Mouse (Mus musculus) midbrain, embryonic 13.5 days (tissue): ENCODE data around the gene Alkbh5. TPM values are rescaled to one million over a fixed set of nuclear protein-coding genes. Genes with fewer than 3 reads are reported as not detected.
A peak's percentile ranks its signal among the peaks of the same experiment; 100 is the strongest.

ENCODE experiments used
- ATAC-seq: fragments of 200-750 bp; cut with Nextera tagmentation; 2 replicates; pipeline ENCODE4 v1.8.0; 2017; ENCODE audit warnings: mild to moderate bottlenecking, moderate TSS enrichment, moderate library complexity
- H3K27ac ChIP-seq: fragments of 300-500 bp; sonication (generic); 2 replicates; pipeline ENCODE4 v1.5.1; 2015; ENCODE audit warnings: inconsistent platforms, mild to moderate bottlenecking, moderate library complexity
- H3K27me3 ChIP-seq: fragments of 300-500 bp; sonication (generic); 2 replicates; pipeline ENCODE4 v1.6.1; 2015; ENCODE audit warnings: mild to moderate bottlenecking, inconsistent platforms
- H3K36me3 ChIP-seq: fragments of 300-500 bp; sonication (generic); 2 replicates; pipeline ENCODE4 v1.6.1; 2015; ENCODE audit warnings: mild to moderate bottlenecking, inconsistent platforms
- H3K4me1 ChIP-seq: fragments of 300-500 bp; sonication (generic); replicated peaks from 2 replicates; pipeline ENCODE4 v1.6.1; 2015; ENCODE audit warnings: inconsistent platforms
- H3K4me2 ChIP-seq: fragments of 300-500 bp; sonication (generic); replicated peaks from 2 replicates; pipeline ENCODE4 v1.6.1; 2015; ENCODE audit warnings: moderate library complexity, mild to moderate bottlenecking, inconsistent platforms
- H3K4me3 ChIP-seq: fragments of 300-500 bp; sonication (generic); replicated peaks from 2 replicates; pipeline ENCODE4 v1.5.1; 2015; ENCODE audit warnings: mild to moderate bottlenecking, inconsistent platforms
- H3K9ac ChIP-seq: fragments of 300-500 bp; sonication (generic); replicated peaks from 2 replicates; pipeline ENCODE4 v1.6.1; 2015; ENCODE audit warnings: mild to moderate bottlenecking, inconsistent platforms
- H3K9me3 ChIP-seq: fragments of 300-500 bp; sonication (generic); 2 replicates; pipeline ENCODE4 v1.6.1; 2016; ENCODE audit warnings: mild to moderate bottlenecking, inconsistent platforms
- whole genome bisulfite sequencing: fragments of 180-500 bp; shearing (Covaris S2); methylation state at CpG from one replicate; pipeline ENCODE4 v1.1.7; 2015; 5-methylcytosine and 5-hydroxymethylcytosine counted together
- polyA plus RNA-seq: library from polyadenylated mRNA; unstranded; fragments of >200 nt; fragmentation: Nextera tagmentation; extraction: Ambion mirVana; gene quantifications from 2 replicates; pipeline ENCODE4 v1.2.1, GENCODE M21; 2015

Gene Alkbh5
- polyA plus RNA-seq, result 27.2 and 31.0 TPM in 2 replicates

GRCm38 (mm10) chr11:60536180-60536858 lies at the start of gene Alkbh5:
Gene Alkbh5 (plus strand): TSS chr11:60536381.
- Histone ChIP-seq H3K27ac (peak within 1 kb of the TSS; percentile 99), H3K36me3 (no peaks in the 10 kb centered on the region), H3K27me3 (no peaks in the 10 kb centered on the region), H3K4me1 (peaks cover 38% of the 10 kb centered on the region), H3K4me2 (peak within 1 kb of the TSS; percentile 100), H3K9me3 (no peaks in the 10 kb centered on the region), H3K9ac (peak within 1 kb of the TSS; percentile 95), H3K4me3 (peak within 1 kb of the TSS; percentile 90)
- ATAC-seq, result peak; percentile 14; the same call in 1 of the 2 replicates
- 15% methylated on average over 9 of the region's 9 CpGs for WGBS

- no peaks in the 10 kb centered on the region for H3K9me3 ChIP-seq
- WGBS, result 92% methylated on average over 5 of the region's 5 CpGs
- ATAC-seq, result no peak
Measured at GRCm38 (mm10) chr11:60492726-60493125, 43.5 kb upstream of the Alkbh5 start.

GRCm38 (mm10) chr11:60495692-60496091 lies 40.5 kb upstream of the Alkbh5 start:
- Histone ChIP-seq H3K4me2 (no peak overlapping the region), H3K27ac (no peak overlapping the region), H3K9me3 (no peaks in the 10 kb centered on the region), H3K4me3 (no peak overlapping the region), H3K36me3 (no peaks in the 10 kb centered on the region), H3K27me3 (no peaks in the 10 kb centered on the region), H3K9ac (no peak overlapping the region), H3K4me1 (no peaks in the 10 kb centered on the region)
- ATAC-seq, result no peak
- WGBS, result 73% methylated on average over 2 of the region's 2 CpGs

More at GRCm38 (mm10) chr11:60492726-60493125, 43.5 kb upstream of the Alkbh5 start:
- no peaks in the 10 kb centered on the region for H3K4me1 ChIP-seq
- H3K36me3 ChIP-seq, result no peaks in the 10 kb centered on the region
- no peaks in the 10 kb centered on the region for H3K27me3 ChIP-seq
- no peak overlapping the region for H3K27ac ChIP-seq
- H3K9ac ChIP-seq, result no peak overlapping the region
- H3K4me2 ChIP-seq, result no peak overlapping the region
- H3K4me3 ChIP-seq, result no peak overlapping the region

GRCm38 (mm10) chr11:60507281-60507680 lies 28.9 kb upstream of the Alkbh5 start:
- no peak overlapping the region for H3K4me2 ChIP-seq

GRCm38 (mm10) chr11:60508950-60509349 lies 27.2 kb upstream of the Alkbh5 start:
- Histone ChIP-seq H3K36me3 (no peaks in the 10 kb centered on the region), H3K9me3 (no peaks in the 10 kb centered on the region), H3K27ac (no peak overlapping the region), H3K4me1 (peaks cover 11% of the 10 kb centered on the region), H3K27me3 (peaks cover 28% of the 10 kb centered on the region), H3K4me2 (peak overlapping the region; percentile 62), H3K9ac (no peak overlapping the region), H3K4me3 (peak overlapping the region; percentile 36)
- WGBS, result 5% methylated on average over 11 of the region's 11 CpGs
- no peak for ATAC-seq

More at GRCm38 (mm10) chr11:60507281-60507680, 28.9 kb upstream of the Alkbh5 start:
- Histone ChIP-seq H3K4me1 (peaks cover 11% of the 10 kb centered on the region), H3K9me3 (no peaks in the 10 kb centered on the region), H3K9ac (no peak overlapping the region), H3K27me3 (peaks cover 28% of the 10 kb centered on the region), H3K36me3 (no peaks in the 10 kb centered on the region), H3K4me3 (no peak overlapping the region), H3K27ac (no peak overlapping the region)
- ATAC-seq, result no peak
- WGBS, result 85% methylated on average over 13 of the region's 13 CpGs

GRCm38 (mm10) chr11:60509500-60509899 lies 26.7 kb upstream of the Alkbh5 start:
- ATAC-seq, result 0 out of 2 replicates have a peak, but pooled peaks have one; percentile 17
- Histone ChIP-seq H3K9me3 (no peaks in the 10 kb centered on the region), H3K27me3 (peaks cover 28% of the 10 kb centered on the region), H3K36me3 (no peaks in the 10 kb centered on the region), H3K27ac (no peak overlapping the region), H3K4me1 (peaks cover 11% of the 10 kb centered on the region), H3K9ac (peak overlapping the region; percentile 60), H3K4me2 (peak overlapping the region; percentile 62), H3K4me3 (peak overlapping the region; percentile 36)
- WGBS, result 1% methylated on average over 25 of the region's 25 CpGs

GRCm38 (mm10) chr11:60511893-60512292 lies 24.3 kb upstream of the Alkbh5 start:
- WGBS, result 83% methylated on average over 1 of the region's 1 CpGs
- no peak overlapping the region for H3K4me2 ChIP-seq

GRCm38 (mm10) chr11:60512520-60512919 lies 23.7 kb upstream of the Alkbh5 start:
- WGBS, result 77% methylated on average over 2 of the region's 2 CpGs

More at GRCm38 (mm10) chr11:60511893-60512292, 24.3 kb upstream of the Alkbh5 start:
- H3K36me3 ChIP-seq, result no peaks in the 10 kb centered on the region
- no peak overlapping the region for H3K9ac ChIP-seq
- no peak for ATAC-seq
- peaks cover 11% of the 10 kb centered on the region for H3K4me1 ChIP-seq
- H3K9me3 ChIP-seq, result no peaks in the 10 kb centered on the region
- H3K27me3 ChIP-seq, result peaks cover 28% of the 10 kb centered on the region
- H3K27ac ChIP-seq, result no peak overlapping the region
- no peak overlapping the region for H3K4me3 ChIP-seq

GRCm38 (mm10) chr11:60514941-60515340 lies 21.2 kb upstream of the Alkbh5 start:
- H3K36me3 ChIP-seq, result no peaks in the 10 kb centered on the region
- no peak overlapping the region for H3K27ac ChIP-seq
- no peak for ATAC-seq
- WGBS, result 78% methylated on average over 2 of the region's 2 CpGs
- no peak overlapping the region for H3K9ac ChIP-seq
- no peak overlapping the region for H3K4me3 ChIP-seq
- no peaks in the 10 kb centered on the region for H3K4me1 ChIP-seq
- H3K4me2 ChIP-seq, result no peak overlapping the region
- H3K27me3 ChIP-seq, result peaks cover 9% of the 10 kb centered on the region
- no peaks in the 10 kb centered on the region for H3K9me3 ChIP-seq

More at GRCm38 (mm10) chr11:60512520-60512919, 23.7 kb upstream of the Alkbh5 start:
- H3K36me3 ChIP-seq, result no peaks in the 10 kb centered on the region
- no peak overlapping the region for H3K9ac ChIP-seq
- H3K4me1 ChIP-seq, result peaks cover 11% of the 10 kb centered on the region
- peaks cover 28% of the 10 kb centered on the region for H3K27me3 ChIP-seq
- H3K4me3 ChIP-seq, result no peak overlapping the region
- no peak for ATAC-seq
- H3K4me2 ChIP-seq, result no peak overlapping the region
- H3K9me3 ChIP-seq, result no peaks in the 10 kb centered on the region
- H3K27ac ChIP-seq, result no peak overlapping the region

GRCm38 (mm10) chr11:60518305-60518704 lies 17.9 kb upstream of the Alkbh5 start:
- Histone ChIP-seq H3K27me3 (no peaks in the 10 kb centered on the region), H3K9ac (no peak overlapping the region), H3K4me3 (no peak overlapping the region), H3K36me3 (no peaks in the 10 kb centered on the region), H3K27ac (no peak overlapping the region), H3K4me2 (no peak overlapping the region), H3K9me3 (no peaks in the 10 kb centered on the region), H3K4me1 (no peaks in the 10 kb centered on the region)
- no peak for ATAC-seq
- 82% methylated on average over 4 of the region's 4 CpGs for WGBS

- no peaks in the 10 kb centered on the region for H3K9me3 ChIP-seq
- no peak overlapping the region for H3K4me3 ChIP-seq
- no peak overlapping the region for H3K4me2 ChIP-seq
- no peaks in the 10 kb centered on the region for H3K27me3 ChIP-seq
- WGBS, result 73% methylated on average over 5 of the region's 5 CpGs
- no peak overlapping the region for H3K27ac ChIP-seq
- no peaks in the 10 kb centered on the region for H3K36me3 ChIP-seq
- H3K9ac ChIP-seq, result no peak overlapping the region
- ATAC-seq, result no peak
- no peaks in the 10 kb centered on the region for H3K4me1 ChIP-seq
Measured at GRCm38 (mm10) chr11:60522027-60522426, 14.2 kb upstream of the Alkbh5 start.

GRCm38 (mm10) chr11:60522661-60523365 lies 13.4 kb upstream of the Alkbh5 start:
- Histone ChIP-seq H3K4me1 (no peaks in the 10 kb centered on the region), H3K27ac (no peak overlapping the region), H3K4me2 (no peak overlapping the region), H3K36me3 (no peaks in the 10 kb centered on the region), H3K9me3 (no peaks in the 10 kb centered on the region), H3K9ac (no peak overlapping the region), H3K27me3 (no peaks in the 10 kb centered on the region), H3K4me3 (no peak overlapping the region)
- no peak for ATAC-seq
- 93% methylated on average over 6 of the region's 6 CpGs for WGBS
